Mouse (Mus musculus) liver, embryonic 15.5 days (tissue): ENCODE results near the gene Zcchc24. TPM values are rescaled to one million over a fixed set of nuclear protein-coding genes. Genes with fewer than 3 reads are reported as not detected.

Experiments used
- ATAC-seq: fragments of 200-750 bp; cut with Nextera tagmentation; 2 replicates; pipeline ENCODE4 v1.8.0; 2017; ENCODE audit warnings: moderate number of reproducible peaks, mild to moderate bottlenecking, moderate library complexity; ENCODE audit not compliant: insufficient read depth
- H3K27ac ChIP-seq: fragments of 300-500 bp; sonication (generic); replicated peaks from 2 replicates; pipeline ENCODE4 v1.5.1; 2015; ENCODE audit warnings: mild to moderate bottlenecking, inconsistent platforms
- H3K27me3 ChIP-seq: fragments of 300-500 bp; sonication (generic); 2 replicates; pipeline ENCODE4 v1.6.1; 2015; ENCODE audit warnings: mild to moderate bottlenecking, inconsistent platforms
- H3K36me3 ChIP-seq: fragments of 300-500 bp; sonication (generic); replicated peaks from 2 replicates; pipeline ENCODE4 v1.6.1; 2015; ENCODE audit warnings: moderate library complexity, mild to moderate bottlenecking, inconsistent platforms
- H3K4me1 ChIP-seq: fragments of 300-500 bp; sonication (generic); replicated peaks from 2 replicates; pipeline ENCODE4 v1.6.1; 2015; ENCODE audit warnings: inconsistent platforms
- H3K4me2 ChIP-seq: fragments of 300-500 bp; sonication (generic); 2 replicates; pipeline ENCODE4 v1.6.1; 2015; ENCODE audit warnings: moderate library complexity, mild to moderate bottlenecking, inconsistent platforms
- H3K4me3 ChIP-seq: fragments of 300-500 bp; sonication (generic); replicated peaks from 2 replicates; pipeline ENCODE4 v1.5.1; 2015; ENCODE audit warnings: mild to moderate bottlenecking, inconsistent platforms
- H3K9ac ChIP-seq: fragments of 300-500 bp; sonication (generic); 2 replicates; pipeline ENCODE4 v1.6.1; 2015; ENCODE audit warnings: moderate library complexity, mild to moderate bottlenecking, inconsistent platforms
- H3K9me3 ChIP-seq: fragments of 300-500 bp; sonication (generic); replicated peaks from 2 replicates; pipeline ENCODE4 v1.6.1; 2016; ENCODE audit warnings: inconsistent platforms
- WGBS: fragments of 180-500 bp; shearing (Covaris S2); methylation state at CpG from one replicate; pipeline ENCODE4 v1.1.7; 2015; ENCODE audit warnings: mixed read lengths; ENCODE audit not compliant: insufficient replicate concordance; 5-methylcytosine and 5-hydroxymethylcytosine counted together
- polyA plus RNA-seq: library from polyadenylated mRNA; unstranded; fragments of >200 nt; fragmentation: Nextera tagmentation; extraction: Ambion mirVana; gene quantifications from 2 replicates; pipeline ENCODE4 v1.2.1, GENCODE M21; 2015

Gene Zcchc24
- polyA plus RNA-seq, 1 experiment from 2014 or later, result 7.5 TPM

DNA sequence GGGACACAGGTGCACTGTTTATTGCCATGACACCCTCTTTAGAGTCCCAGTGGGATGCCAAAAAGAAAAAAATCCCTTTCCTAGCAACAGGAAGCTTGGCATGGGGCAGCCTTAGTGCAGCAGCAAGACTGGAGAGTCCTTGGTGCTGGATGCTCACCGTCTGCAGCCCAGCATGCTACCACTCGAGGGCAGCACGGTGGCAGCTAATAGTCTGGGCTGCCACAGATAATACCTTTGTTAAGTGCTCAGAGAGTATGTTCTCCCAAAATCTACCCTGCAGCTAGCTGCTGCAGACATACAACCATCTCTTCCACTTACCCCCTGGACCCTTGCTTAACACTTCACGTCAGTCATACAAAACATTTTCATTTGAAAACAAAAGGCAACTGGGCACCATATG is 55.4 kb downstream of the Zcchc24 start:
- 30% methylated on average over 4 of the region's 4 CpGs for WGBS
- Histone ChIP-seq H3K27me3 (no peaks in the 10 kb centered on the region), H3K4me2 (no peak overlapping the region), H3K36me3 (no peaks in the 10 kb centered on the region; the same call in 1 of the 2 replicates), H3K9ac (no peak overlapping the region), H3K9me3 (no peaks in the 10 kb centered on the region), H3K27ac (no peak overlapping the region), H3K4me1 (peaks cover 37% of the 10 kb centered on the region), H3K4me3 (no peak overlapping the region)
- no peak for ATAC-seq

GRCm38 (mm10) chr14:25711602-25712001 is 57.2 kb downstream of the Zcchc24 start:
- H3K9ac ChIP-seq, result no peak overlapping the region
- no peaks in the 10 kb centered on the region for H3K9me3 ChIP-seq
- H3K36me3 ChIP-seq, result no peaks in the 10 kb centered on the region; the same call in 1 of the 2 replicates
- H3K4me1 ChIP-seq, result peaks cover 45% of the 10 kb centered on the region
- no peak overlapping the region for H3K27ac ChIP-seq
- no peak overlapping the region for H3K4me3 ChIP-seq
- no peaks in the 10 kb centered on the region for H3K27me3 ChIP-seq
- no peak overlapping the region for H3K4me2 ChIP-seq
- ATAC-seq, result 0 out of 2 replicates have a peak, but pooled peaks have one; percentile 11
- 67% methylated on average over 8 of the region's 8 CpGs for WGBS

DNA sequence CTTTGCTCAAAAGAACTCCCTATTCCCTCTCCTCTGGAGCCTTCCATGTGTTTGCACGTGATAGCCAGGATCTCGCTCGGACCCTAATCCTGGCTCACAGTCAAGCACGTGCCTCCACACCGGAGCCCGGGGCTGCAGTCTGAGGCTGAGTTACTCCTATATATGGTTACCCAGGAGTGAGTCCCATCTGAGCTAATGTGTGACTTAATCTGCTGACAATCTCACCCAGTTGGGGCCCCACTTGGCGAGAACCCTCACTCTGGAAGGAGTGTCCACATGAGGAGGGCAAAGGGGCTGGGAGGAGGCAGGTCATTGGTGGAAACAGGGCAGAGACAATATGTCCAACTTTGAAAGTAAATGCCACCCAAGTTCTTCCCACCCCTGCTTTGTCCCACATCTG is 57.7 kb downstream of the Zcchc24 start:
- H3K36me3 ChIP-seq, result no peaks in the 10 kb centered on the region; the same call in 1 of the 2 replicates
- H3K27ac ChIP-seq, result 0 out of 2 replicates have a peak overlapping the region, but pooled peaks have one; percentile 67
- H3K4me3 ChIP-seq, result no peak overlapping the region
- ATAC-seq, result 0 out of 2 replicates have a peak, but pooled peaks have one; percentile 6
- no peak overlapping the region; the same call in 1 of the 2 replicates for H3K4me2 ChIP-seq
- 58% methylated on average over 7 of the region's 7 CpGs for WGBS
- H3K4me1 ChIP-seq, result peaks cover 45% of the 10 kb centered on the region
- no peaks in the 10 kb centered on the region for H3K9me3 ChIP-seq
- no peak overlapping the region for H3K9ac ChIP-seq
- H3K27me3 ChIP-seq, result no peaks in the 10 kb centered on the region

DNA sequence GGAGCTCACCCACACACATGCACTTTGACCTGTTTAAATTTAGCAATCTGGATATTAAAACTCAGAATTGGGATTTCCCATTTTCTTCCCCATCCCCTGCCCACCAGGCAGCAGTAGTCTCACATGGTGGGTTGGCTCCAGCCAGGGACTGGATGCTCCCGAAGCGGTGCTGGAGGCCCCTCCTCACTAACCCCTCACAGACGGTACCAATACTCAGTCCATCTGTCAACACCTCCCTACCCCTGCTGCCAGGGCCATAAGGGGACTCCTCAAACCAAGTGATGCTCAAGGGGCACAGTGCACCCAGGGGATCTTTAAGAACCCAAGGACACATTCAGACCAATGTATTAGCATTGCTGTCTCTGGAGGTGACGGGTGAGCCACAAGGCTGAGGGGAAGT is 58.2 kb downstream of the Zcchc24 start:
- Histone ChIP-seq H3K36me3 (no peaks in the 10 kb centered on the region; the same call in 1 of the 2 replicates), H3K27ac (peak overlapping the region; percentile 67; the same call in 1 of the 2 replicates), H3K9ac (no peak overlapping the region), H3K9me3 (no peaks in the 10 kb centered on the region), H3K4me1 (peaks cover 45% of the 10 kb centered on the region), H3K4me3 (no peak overlapping the region), H3K4me2 (no peak overlapping the region; the same call in 1 of the 2 replicates), H3K27me3 (no peaks in the 10 kb centered on the region)
- no peak; the same call in 1 of the 2 replicates for ATAC-seq
- 57% methylated on average over 4 of the region's 4 CpGs for WGBS

DNA sequence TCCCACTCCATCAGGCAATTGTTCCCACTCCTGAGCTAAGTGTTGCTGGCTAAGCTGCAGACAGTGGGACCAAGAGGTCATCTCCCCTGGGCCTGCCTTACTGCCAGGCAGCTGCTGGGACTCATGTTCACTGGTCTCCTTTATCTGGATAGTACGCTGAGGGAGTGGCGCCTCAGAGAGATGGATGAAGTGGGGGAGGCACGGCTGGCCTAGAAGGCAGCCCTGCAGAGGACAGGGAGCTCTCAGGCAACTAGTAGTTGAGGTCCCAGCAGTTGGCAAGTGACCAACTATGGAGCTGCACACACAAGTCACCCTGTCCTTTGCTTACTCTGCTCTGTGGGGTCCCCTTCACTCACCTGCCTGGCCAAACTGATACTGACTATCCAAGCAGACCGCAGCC is 58.8 kb downstream of the Zcchc24 start:
- Histone ChIP-seq H3K27ac (peak overlapping the region; percentile 67), H3K27me3 (no peaks in the 10 kb centered on the region), H3K4me3 (no peak overlapping the region), H3K4me2 (0 out of 2 replicates have a peak overlapping the region, but pooled peaks have one; percentile 1), H3K4me1 (peaks cover 45% of the 10 kb centered on the region), H3K9ac (no peak overlapping the region), H3K9me3 (no peaks in the 10 kb centered on the region), H3K36me3 (no peaks in the 10 kb centered on the region; the same call in 1 of the 2 replicates)
- WGBS, result 23% methylated on average over 4 of the region's 4 CpGs
- ATAC-seq, result peak; percentile 53

DNA sequence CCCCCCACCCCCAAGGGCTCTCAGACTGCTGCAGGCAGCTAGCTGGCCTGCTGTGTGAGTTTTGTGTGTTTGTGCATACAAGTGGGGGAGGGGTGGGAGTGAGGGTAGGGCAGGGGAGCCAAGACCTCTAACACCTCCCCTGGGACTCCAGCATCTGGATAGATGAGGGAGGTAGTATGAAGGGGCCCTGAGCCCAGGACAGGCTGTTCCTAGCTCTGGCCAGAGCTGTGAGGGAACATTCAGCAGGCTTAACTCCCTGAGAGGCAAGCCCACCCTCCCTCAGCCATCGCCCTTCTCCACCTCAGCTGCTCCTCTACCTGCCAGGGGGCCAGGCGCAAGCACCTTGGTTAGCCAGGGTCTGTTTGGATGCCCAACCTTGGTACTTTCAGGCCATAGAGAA is 59.9 kb downstream of the Zcchc24 start:
- Histone ChIP-seq H3K4me2 (no peak overlapping the region), H3K9ac (no peak overlapping the region), H3K4me3 (no peak overlapping the region), H3K9me3 (no peaks in the 10 kb centered on the region), H3K27me3 (no peaks in the 10 kb centered on the region), H3K36me3 (no peaks in the 10 kb centered on the region; the same call in 1 of the 2 replicates), H3K27ac (peak overlapping the region; percentile 45), H3K4me1 (peaks cover 45% of the 10 kb centered on the region)
- no peak for ATAC-seq
- WGBS, result 60% methylated on average over 2 of the region's 2 CpGs

GRCm38 (mm10) chr14:25708451-25708850 is 60.4 kb downstream of the Zcchc24 start:
- Histone ChIP-seq H3K4me3 (no peak overlapping the region), H3K4me2 (no peak overlapping the region), H3K4me1 (peaks cover 45% of the 10 kb centered on the region), H3K9ac (no peak overlapping the region), H3K9me3 (no peaks in the 10 kb centered on the region), H3K27ac (no peak overlapping the region), H3K27me3 (no peaks in the 10 kb centered on the region), H3K36me3 (no peaks in the 10 kb centered on the region)
- no peak for ATAC-seq
- WGBS, result 46% methylated on average over 4 of the region's 4 CpGs

DNA sequence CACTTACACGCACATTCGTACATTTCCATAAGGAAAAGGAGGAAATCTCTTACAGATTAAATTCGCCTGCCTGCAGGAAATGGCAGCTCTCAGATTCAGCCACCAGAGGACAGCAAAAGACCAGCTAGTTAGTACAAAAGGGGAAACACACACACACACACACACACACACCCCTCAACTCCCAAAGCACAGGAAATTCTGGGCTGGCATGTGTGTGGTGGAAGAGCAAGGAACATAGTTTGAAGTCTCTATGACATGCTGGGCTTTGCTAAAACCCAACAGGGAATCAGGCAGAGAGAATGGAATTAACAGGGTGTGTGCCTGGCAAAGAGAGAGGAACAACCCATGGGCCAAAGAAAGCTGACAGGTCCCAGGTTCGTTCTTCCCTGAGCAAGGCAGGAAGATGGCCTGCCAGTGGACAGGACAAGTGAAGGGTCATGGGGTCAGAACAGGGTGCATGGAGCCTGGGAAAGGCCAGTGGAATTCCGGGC is 61.1 kb downstream of the Zcchc24 start:
- no peak overlapping the region for H3K4me3 ChIP-seq
- no peak overlapping the region for H3K9ac ChIP-seq
- H3K4me2 ChIP-seq, result no peak overlapping the region
- no peaks in the 10 kb centered on the region for H3K9me3 ChIP-seq
- peaks cover 45% of the 10 kb centered on the region for H3K4me1 ChIP-seq
- ATAC-seq, result no peak
- H3K27ac ChIP-seq, result no peak overlapping the region
- no peaks in the 10 kb centered on the region for H3K27me3 ChIP-seq
- 20% methylated on average over 5 of the region's 5 CpGs for WGBS
- no peaks in the 10 kb centered on the region for H3K36me3 ChIP-seq

DNA sequence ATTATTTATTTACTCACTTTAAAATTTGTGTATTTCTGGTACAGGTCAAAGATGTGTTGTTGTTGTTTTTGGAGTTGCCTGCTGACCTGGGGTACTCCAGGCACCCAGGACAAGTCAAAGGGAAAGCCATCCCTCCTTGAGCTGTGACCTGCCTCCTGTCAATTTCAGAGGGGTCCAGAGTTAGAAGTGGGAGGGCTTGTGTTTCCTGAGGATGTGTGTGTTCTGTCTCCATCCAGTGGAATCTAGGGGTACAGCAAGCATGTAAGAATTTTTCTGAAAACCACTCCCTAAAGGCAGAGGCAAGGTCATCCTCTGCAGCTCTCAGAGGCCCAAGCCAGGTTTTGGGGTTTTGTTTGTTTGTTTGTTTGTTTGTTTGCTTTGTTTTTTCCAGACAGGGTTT is 66.9 kb downstream of the Zcchc24 start:
- H3K27me3 ChIP-seq, result no peaks in the 10 kb centered on the region
- no peak overlapping the region for H3K9ac ChIP-seq
- H3K36me3 ChIP-seq, result peaks cover 27% of the 10 kb centered on the region
- no peak overlapping the region for H3K4me2 ChIP-seq
- H3K9me3 ChIP-seq, result no peaks in the 10 kb centered on the region
- no peak overlapping the region for H3K27ac ChIP-seq
- ATAC-seq, result no peak
- H3K4me1 ChIP-seq, result no peaks in the 10 kb centered on the region
- no peak overlapping the region for H3K4me3 ChIP-seq

- Histone ChIP-seq H3K4me2 (no peak overlapping the region), H3K4me1 (peaks cover 30% of the 10 kb centered on the region), H3K27me3 (no peaks in the 10 kb centered on the region), H3K9ac (no peak overlapping the region), H3K4me3 (no peak overlapping the region), H3K9me3 (no peaks in the 10 kb centered on the region), H3K36me3 (peaks cover 27% of the 10 kb centered on the region), H3K27ac (no peak overlapping the region)
- no peak for ATAC-seq
- 56% methylated on average over 2 of the region's 2 CpGs for WGBS
Measured at GRCm38 (mm10) chr14:25696356-25696755, 72.5 kb downstream of the Zcchc24 start.

DNA sequence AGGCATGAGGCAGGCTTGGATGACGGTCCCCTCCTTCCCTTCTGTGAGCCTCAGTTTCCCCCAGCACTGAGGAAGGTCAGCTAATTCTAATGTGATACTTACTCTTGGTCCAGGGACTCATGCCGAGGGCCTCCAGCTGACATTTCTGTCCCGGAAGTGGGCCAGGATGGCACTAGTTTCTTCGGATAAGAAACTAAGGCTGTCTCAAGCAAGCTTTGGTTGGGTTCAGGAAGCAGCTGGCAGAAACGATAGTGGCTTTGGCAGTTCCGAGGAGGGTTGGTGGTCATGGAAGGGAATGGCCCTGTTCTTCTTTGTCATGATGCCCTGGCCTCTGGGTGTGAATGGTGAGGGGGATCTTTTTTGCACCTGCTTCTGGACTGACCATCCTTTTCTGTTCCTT is 73.8 kb downstream of the Zcchc24 start:
- Histone ChIP-seq H3K9me3 (no peaks in the 10 kb centered on the region), H3K27ac (0 out of 2 replicates have a peak overlapping the region, but pooled peaks have one; percentile 38), H3K4me1 (peaks cover 30% of the 10 kb centered on the region), H3K9ac (peak overlapping the region; percentile 74; the same call in 1 of the 2 replicates), H3K36me3 (peaks cover 26% of the 10 kb centered on the region), H3K27me3 (no peaks in the 10 kb centered on the region), H3K4me2 (peak overlapping the region; percentile 98), H3K4me3 (peak overlapping the region; percentile 83)
- WGBS, result 4% methylated on average over 6 of the region's 6 CpGs
- ATAC-seq, result no peak

DNA sequence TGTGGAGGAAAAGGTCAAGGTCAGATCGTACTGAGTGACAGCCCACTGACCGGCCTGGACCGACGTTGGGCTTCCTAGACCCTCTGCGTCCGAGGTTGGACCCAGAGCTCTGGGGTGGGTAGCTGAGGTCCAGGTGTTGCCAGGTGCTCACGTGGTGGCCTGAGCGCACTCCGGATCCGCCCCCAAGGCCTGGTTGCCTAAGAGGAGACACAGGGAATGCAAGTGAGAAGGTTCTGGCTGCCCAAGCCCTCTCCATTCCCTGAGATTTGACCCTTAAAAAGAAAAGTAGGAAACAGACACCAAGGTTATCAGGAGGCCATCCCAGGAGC is 74.3 kb downstream of the Zcchc24 start:
- Histone ChIP-seq H3K4me1 (peaks cover 30% of the 10 kb centered on the region), H3K27me3 (no peaks in the 10 kb centered on the region), H3K27ac (0 out of 2 replicates have a peak overlapping the region, but pooled peaks have one; percentile 51), H3K9me3 (no peaks in the 10 kb centered on the region), H3K4me3 (peak overlapping the region; percentile 83), H3K36me3 (peaks cover 20% of the 10 kb centered on the region), H3K9ac (peak overlapping the region; percentile 74), H3K4me2 (peak overlapping the region; percentile 98)
- WGBS, result 0% methylated on average over 10 of the region's 10 CpGs
- ATAC-seq, result peak; percentile 42
